In the genomic region with DNA sequence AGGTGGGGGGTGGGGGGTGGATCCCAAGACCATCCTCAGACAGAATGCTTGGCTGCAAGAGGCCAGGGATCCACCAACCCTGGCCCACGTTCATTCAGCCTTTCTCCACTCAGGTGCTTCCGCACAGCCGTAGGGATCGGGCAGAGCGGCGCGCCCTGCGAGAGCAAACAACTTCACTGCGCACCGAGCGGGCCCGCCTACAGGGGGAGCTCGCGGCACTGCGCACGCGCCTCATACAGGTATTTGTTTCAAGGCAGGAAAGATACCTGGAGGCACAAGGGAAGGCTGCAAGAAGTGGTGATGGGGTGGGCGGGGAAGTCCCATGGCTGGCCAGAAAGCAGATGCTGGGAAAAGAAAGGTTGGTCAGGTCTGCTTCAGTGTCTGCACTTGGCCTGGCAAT, we compare ENCODE assay signal across 9 mouse cellular contexts. TPM values are rescaled to one million over a fixed set of nuclear protein-coding genes. Genes with fewer than 3 reads are reported as not detected.
DNase-seq lines count a peak whose midpoint lies in the region; ATAC-seq and TF ChIP-seq lines count a peak whose summit lies in the region.
"Had no signal": no experiment of that assay in that cellular context is flagged by ENCODE, and none has a peak within 500 bp of the region (broad histone marks: within the 10 kb centered on the region; RNA-seq: fewer than 3 reads in every experiment).

No protein-coding gene starts in this region.

- no peak overlapping the region for H3K27ac ChIP-seq in left cerebral cortex, adult 2 months
- H3K27ac ChIP-seq in embryonic facial prominence, embryonic 11.5 days (replicated peaks; ENCODE audit: low read depth, low read length), result no peak overlapping the region
- no peak overlapping the region for H3K27ac ChIP-seq in limb, embryonic 14.5 days (replicated peaks; ENCODE audit: low read depth, low read length)

- no peak overlapping the region for H3K9ac ChIP-seq in embryonic facial prominence, embryonic 11.5 days (replicated peaks; ENCODE audit: low read length)
- no peak overlapping the region for H3K9ac ChIP-seq in limb, embryonic 14.5 days (ENCODE audit: low read depth, low read length, severe bottlenecking)

- no peaks in the 10 kb centered on the region for H3K9me3 ChIP-seq in embryonic facial prominence, embryonic 11.5 days (replicated peaks; ENCODE audit: control insufficient read depth, low read length)
- no peaks in the 10 kb centered on the region for H3K9me3 ChIP-seq in limb, embryonic 14.5 days (ENCODE audit: control insufficient read depth, low read length)

- H3K36me3 ChIP-seq in embryonic facial prominence, embryonic 11.5 days (replicated peaks; ENCODE audit: control insufficient read depth, insufficient read depth, low read depth, low read length), result no peaks in the 10 kb centered on the region
- no peaks in the 10 kb centered on the region for H3K36me3 ChIP-seq in limb, embryonic 14.5 days (ENCODE audit: control insufficient read depth, insufficient read depth, low read length)

- no peak for DNase-seq in left cerebral cortex, adult 2 months (ENCODE audit: extremely low spot score in 1 of 2, low spot score in 2 of 2)
- no peak for DNase-seq in left cerebral cortex, adult 9 months (ENCODE audit: low spot score in 2 of 2)
- peak; percentile 57 for DNase-seq in adrenal gland, adult 2 months
- peak; percentile 54 for DNase-seq in embryonic facial prominence, embryonic 11.5 days (ENCODE audit: low spot score)
- DNase-seq in limb, embryonic 14.5 days (ENCODE audit: low spot score), result peak; percentile 11
- peak; percentile 59 for DNase-seq in retina, postnatal 1 day
- DNase-seq in layer of hippocampus, adult 8-10 months (ENCODE audit: low spot score in 2 of 2), result no peak

- no peaks in the 10 kb centered on the region; the same call in 1 of the 2 replicates for H3K4me1 ChIP-seq in embryonic facial prominence, embryonic 11.5 days (ENCODE audit: control insufficient read depth, insufficient read depth, low read length)
- H3K4me1 ChIP-seq in limb, embryonic 14.5 days (ENCODE audit: control insufficient read depth, insufficient read depth, low read length), result peaks cover 63% of the 10 kb centered on the region

- H3K4me3 ChIP-seq in left cerebral cortex, adult 2 months, result no peak overlapping the region
- no peak overlapping the region for H3K4me3 ChIP-seq in embryonic facial prominence, embryonic 11.5 days (ENCODE audit: low read depth, low read length)
- no peak overlapping the region for H3K4me3 ChIP-seq in limb, embryonic 14.5 days (replicated peaks; ENCODE audit: low read length)

- peak; percentile 65 for TF ChIP-seq CTCF in left cerebral cortex, adult 2 months (IDR thresholded peaks at IDR 0.05)

- WGBS in embryonic facial prominence, embryonic 11.5 days, result 6% methylated on average over 18 of the region's 18 CpGs
- 13% methylated on average over 18 of the region's 18 CpGs for WGBS in limb, embryonic 14.5 days

- H3K4me2 ChIP-seq in embryonic facial prominence, embryonic 11.5 days (ENCODE audit: low read depth, low read length), result no peak overlapping the region
- H3K4me2 ChIP-seq in limb, embryonic 14.5 days (replicated peaks; ENCODE audit: low read depth, low read length, severe bottlenecking), result no peak overlapping the region

- H3K27me3 ChIP-seq in embryonic facial prominence, embryonic 11.5 days (ENCODE audit: control insufficient read depth, insufficient read depth, low read length), result no peaks in the 10 kb centered on the region
- no peaks in the 10 kb centered on the region for H3K27me3 ChIP-seq in limb, embryonic 14.5 days (ENCODE audit: control insufficient read depth, insufficient read depth, low read length)

- ATAC-seq in embryonic facial prominence, embryonic 11.5 days (replicated peaks; ENCODE audit: insufficient number of reproducible peaks, low FRiP score, low TSS enrichment, low read depth), result peak; percentile 10; the same call in 1 of the 2 replicates
- no peak for ATAC-seq in limb, embryonic 14.5 days (ENCODE audit: low FRiP score, low read depth)
- no peak for ATAC-seq in monocyte, adult 5-6 weeks (replicated peaks; ENCODE audit: insufficient number of reproducible peaks, low FRiP score, low TSS enrichment, poor library complexity, severe bottlenecking)

- no peak for TF ChIP-seq POLR2A in limb, embryonic 14.5 days (IDR thresholded peaks at IDR 0.05; ENCODE audit: borderline replicate concordance, extremely low read depth, insufficient read depth, insufficient read length)

- intact Hi-C loops in left cerebral cortex, adult 2 months (cut with DNase I), result no loop called here

RNA-seq across cellular contexts. Expression of a gene that starts 11.7 kb away (rescaled TPM):
- total RNA-seq in left cerebral cortex, adult 2 months (2021), result 10 to 100 TPM in 1 of 2 experiments, 1 to 10 TPM in 1; 7.0 to 10.0 TPM
- 10 to 100 TPM; 13.8 to 18.6 TPM for total RNA-seq in adrenal gland, adult 2 months (2021)
- 30.9 and 34.9 TPM in 2 replicates for polyA plus RNA-seq in adrenal gland, adult 2 months (2012; rRNA removed)
- 5.3 and 5.6 TPM in 2 replicates for polyA plus RNA-seq in embryonic facial prominence, embryonic 11.5 days (2014; fragmentation: Nextera tagmentation; extraction: Ambion mirVana)
- polyA plus RNA-seq in limb, embryonic 14.5 days (2012; rRNA removed), result 52.0 and 65.8 TPM in 2 replicates
- 20.6 and 21.8 TPM in 2 replicates for polyA plus RNA-seq in limb, embryonic 14.5 days (2014; fragmentation: Nextera tagmentation; extraction: Ambion mirVana)
- 0.19 to 1.5 TPM (median 0.19 TPM) in 3 replicates for total RNA-seq in monocyte, adult 5-6 weeks (2017)
- total RNA-seq in layer of hippocampus, adult 8-10 months (2022), result 10 to 100 TPM in 3 of 4 experiments, 1 to 10 TPM in 1; 9.9 to 13.5 (median 12.4) TPM

RNA-seq across cellular contexts. Expression of a gene that starts 55.4 kb away (rescaled TPM):
- total RNA-seq in left cerebral cortex, adult 2 months (2021), result under 1 TPM; 0.07 to 0.12 TPM
- not detected for total RNA-seq in adrenal gland, adult 2 months (2021)
- 0.02 TPM in 1 of 2 replicates, not detected in the other for polyA plus RNA-seq in adrenal gland, adult 2 months (2012; rRNA removed)
- polyA plus RNA-seq in embryonic facial prominence, embryonic 11.5 days (2014; fragmentation: Nextera tagmentation; extraction: Ambion mirVana), result 0.14 and 0.25 TPM in 2 replicates
- 0.39 and 0.46 TPM in 2 replicates for polyA plus RNA-seq in limb, embryonic 14.5 days (2012; rRNA removed)
- polyA plus RNA-seq in limb, embryonic 14.5 days (2014; fragmentation: Nextera tagmentation; extraction: Ambion mirVana), result 0.17 and 0.51 TPM in 2 replicates
- not detected in 3 replicates for total RNA-seq in monocyte, adult 5-6 weeks (2017)
- under 1 TPM; 0.27 to 0.72 (median 0.37) TPM for total RNA-seq in layer of hippocampus, adult 8-10 months (2022)
- total RNA-seq: gastrocnemius, postnatal 36 days had no signal

Comparison
In these comparisons a context has a peak if more than half of its experiments do, and no peak if none do; other contexts are left out.
1. DNase-seq: peak in adrenal gland, adult 2 months (single experiment), embryonic facial prominence, embryonic 11.5 days (single experiment), limb, embryonic 14.5 days (single experiment) and retina, postnatal 1 day (single experiment); none in left cerebral cortex, adult 2 months (0 of 2), left cerebral cortex, adult 9 months (0 of 2) and layer of hippocampus, adult 8-10 months (0 of 2).